Mouse (Mus musculus) urinary bladder, postnatal 14 days (tissue): ENCODE measurements at regions not wholly inside any gene's neighbourhood (a gene's known extent, or its start where the extent isn't known, plus 50 kb on each side); places are given as distances from the start of the nearest gene placed in this dataset.
"Not testable (repeated sequence)": the region's sequence is repeated elsewhere in the genome, so short reads cannot be mapped to it uniquely, and the experiment has no call there.

Source experiments
- DNase-seq: peaks from one replicate; pipeline ENCODE4 v3.0.0; 2021; ENCODE audit warnings: low spot score

- DNase-seq, result no peak
Observed at GRCm38 (mm10) chr3:36387431-36387830, 88.3 kb downstream of the Anxa5 start.

- no peak for DNase-seq
Observed at GRCm38 (mm10) chr3:36383438-36383945, 92.2 kb downstream of the Anxa5 start.

GRCm38 (mm10) chr3:36381621-36382193 is 94.0 kb downstream of the Anxa5 start:
- DNase-seq, result no peak

- DNase-seq, result no peak
Observed at GRCm38 (mm10) chr3:36375722-36376121, 100.0 kb downstream of the Anxa5 start.

GRCm38 (mm10) chr3:36374939-36375338 is 100.8 kb downstream of the Anxa5 start:
- no peak for DNase-seq

GRCm38 (mm10) chr3:36360933-36361332 is 114.8 kb downstream of the Anxa5 start:
- DNase-seq, result no peak

- DNase-seq, result not testable (repeated sequence)
Observed at GRCm38 (mm10) chr3:36354201-36354600, 121.5 kb downstream of the Anxa5 start.

GRCm38 (mm10) chr3:36352032-36352742 is 123.5 kb downstream of the Anxa5 start:
- DNase-seq, result no peak

- no peak for DNase-seq
Observed at GRCm38 (mm10) chr3:36349073-36349472, 126.6 kb downstream of the Anxa5 start.

- DNase-seq, result no peak
Observed at GRCm38 (mm10) chr3:36340889-36341533, 118.9 kb upstream of the Qrfpr start.

- no peak for DNase-seq
Observed at GRCm38 (mm10) chr3:36339656-36340055, 117.5 kb upstream of the Qrfpr start.

GRCm38 (mm10) chr3:36334279-36334678 is 112.2 kb upstream of the Qrfpr start:
- no peak for DNase-seq

GRCm38 (mm10) chr3:36332016-36332415 is 109.9 kb upstream of the Qrfpr start:
- no peak for DNase-seq

GRCm38 (mm10) chr3:36330656-36331055 is 108.5 kb upstream of the Qrfpr start:
- DNase-seq, result peak; percentile 26

GRCm38 (mm10) chr3:36329631-36330030 is 107.5 kb upstream of the Qrfpr start:
- DNase-seq, result no peak

- DNase-seq, result no peak
Observed at GRCm38 (mm10) chr3:36328927-36329326, 106.8 kb upstream of the Qrfpr start.

- no peak for DNase-seq
Observed at GRCm38 (mm10) chr3:36318635-36319034, 96.5 kb upstream of the Qrfpr start.

GRCm38 (mm10) chr3:36311337-36311736 is 89.2 kb upstream of the Qrfpr start:
- DNase-seq, result no peak

GRCm38 (mm10) chr3:36310642-36311267 is 88.6 kb upstream of the Qrfpr start:
- DNase-seq, result no peak

GRCm38 (mm10) chr3:36296792-36297191 is 74.7 kb upstream of the Qrfpr start:
- DNase-seq, result no peak

GRCm38 (mm10) chr3:36291971-36292370 is 69.9 kb upstream of the Qrfpr start:
- DNase-seq, result no peak

GRCm38 (mm10) chr3:36284066-36284465 is 62.0 kb upstream of the Qrfpr start:
- DNase-seq, result no peak

GRCm38 (mm10) chr3:36275502-36275901 is 53.4 kb upstream of the Qrfpr start:
- DNase-seq, result no peak
